Mouse (Mus musculus) T-helper 2 cell (primary cell): ENCODE data around the gene Chchd5.

ENCODE experiments used
- in situ Hi-C: fragments of 300-600 bp; cut with MboI, MseI; formaldehyde crosslinking; loops from one replicate; pipeline ENCODE4 v1.15.1; 2025; ENCODE audit warnings: high pct_unique_total_duplicates

Gene Chchd5

GRCm38 (mm10) chr2:129151111-129151510, 21.6 kb downstream of the Chchd5 start:
- in situ Hi-C loops: no loop called here

- in situ Hi-C loops: no loop called here
These were observed 23.3 kb downstream of the Chchd5 start for GRCm38 (mm10) chr2:129152751-129153150.

- in situ Hi-C loops: no loop called here
These were observed 35.3 kb downstream of the Chchd5 start for GRCm38 (mm10) chr2:129164815-129165214.

GRCm38 (mm10) chr2:129166466-129167463, 37.3 kb downstream of the Chchd5 start:
- in situ Hi-C loops: no loop called here

- in situ Hi-C loops: no loop called here
These were observed 43.9 kb downstream of the Chchd5 start for GRCm38 (mm10) chr2:129173386-129173785.

- in situ Hi-C loops: no loop called here
These were observed 45.0 kb downstream of the Chchd5 start for GRCm38 (mm10) chr2:129174474-129174873.

GRCm38 (mm10) chr2:129175636-129176035, 46.1 kb downstream of the Chchd5 start:
- in situ Hi-C loops: loop anchor here (5.0 kb wide), 1 partner anchor 82 kb away; no protein-coding TSS in a partner anchor

- in situ Hi-C loops: loop anchor here (5.0 kb wide), 1 partner anchor 80 kb away; no protein-coding TSS in a partner anchor
These were observed 47.3 kb downstream of the Chchd5 start for GRCm38 (mm10) chr2:129176676-129177420.

GRCm38 (mm10) chr2:129177661-129178060, 48.2 kb downstream of the Chchd5 start:
- in situ Hi-C loops: loop anchor here (5.0 kb wide), 1 partner anchor 80 kb away; no protein-coding TSS in a partner anchor

GRCm38 (mm10) chr2:129178182-129178908, 48.8 kb downstream of the Chchd5 start:
- in situ Hi-C loops: loop anchor here (5.0 kb wide), 1 partner anchor 79 kb away; no protein-coding TSS in a partner anchor

- in situ Hi-C loops: loop anchor here (5.0 kb wide), 1 partner anchor 77 kb away; no protein-coding TSS in a partner anchor
These were observed 50.7 kb downstream of the Chchd5 start for GRCm38 (mm10) chr2:129179946-129180853.

- in situ Hi-C loops: no loop called here
These were observed 52.0 kb downstream of the Chchd5 start for GRCm38 (mm10) chr2:129181509-129181908.

- in situ Hi-C loops: no loop called here
These were observed 52.9 kb downstream of the Chchd5 start for GRCm38 (mm10) chr2:129182412-129182811.

GRCm38 (mm10) chr2:129183561-129184031, 54.1 kb downstream of the Chchd5 start:
- in situ Hi-C loops: no loop called here
